Mouse (Mus musculus) telencephalon, adult 2 months (tissue): Measurements from ENCODE around the gene Klk1.
"Not testable (repeated sequence)": the region's sequence is repeated elsewhere in the genome, so short reads cannot be mapped to it uniquely, and the experiment has no call there.

Experiments
- DNase-seq: peaks from one replicate; pipeline ENCODE4 v3.0.0-alpha.2; 2011; ENCODE audit warnings: low read depth, low spot score

Gene Klk1

GRCm38 (mm10) chr7:44225076-44225475 is at the start of gene Klk1:
Klk1 (plus strand) TSS chr7:44225360.
- DNase-seq: no peak

- no peak for DNase-seq
These were observed 45.7 kb upstream of the Klk1 start for GRCm38 (mm10) chr7:44179299-44180045.

- DNase-seq: not testable (repeated sequence)
These were observed 38.6 kb upstream of the Klk1 start for GRCm38 (mm10) chr7:44186516-44186915.

GRCm38 (mm10) chr7:44187936-44188335 is 37.2 kb upstream of the Klk1 start, which contains the start of gene Klk1b24:
Klk1b24 (plus strand) TSS chr7:44188236.
- DNase-seq: not testable (repeated sequence)

- not testable (repeated sequence) for DNase-seq
These were observed 31.7 kb upstream of the Klk1 start for GRCm38 (mm10) chr7:44193466-44193865.

- DNase-seq: no peak
These were observed 27.3 kb upstream of the Klk1 start, which contains the start of gene Klk1b3 for GRCm38 (mm10) chr7:44197891-44198290. Klk1b3 (plus strand) TSS chr7:44198191.

GRCm38 (mm10) chr7:44207135-44207534 is 18.0 kb upstream of the Klk1 start, which contains the start of gene Klk1b4:
Klk1b4 (plus strand) TSS chr7:44207435.
- not testable (repeated sequence) for DNase-seq

GRCm38 (mm10) chr7:44208307-44208706 is 16.9 kb upstream of the Klk1 start:
- DNase-seq: no peak

- no peak for DNase-seq
These were observed 9.5 kb upstream of the Klk1 start, which contains the start of gene Klk1b5 for GRCm38 (mm10) chr7:44215645-44216044. Klk1b5 (plus strand) TSS chr7:44215945.

- not testable (repeated sequence) for DNase-seq
These were observed 3.6 kb upstream of the Klk1 start for GRCm38 (mm10) chr7:44221601-44222000.

- DNase-seq: not testable (repeated sequence)
These were observed 2.8 kb upstream of the Klk1 start for GRCm38 (mm10) chr7:44222335-44222734.

GRCm38 (mm10) chr7:44235909-44236308 is 10.7 kb downstream of the Klk1 start, which contains the start of gene Gm36864:
Gm36864 (plus strand) TSS chr7:44236177.
- no peak for DNase-seq

GRCm38 (mm10) chr7:44239913-44240312 is 14.8 kb downstream of the Klk1 start:
- no peak for DNase-seq

GRCm38 (mm10) chr7:44240712-44241111 is 15.6 kb downstream of the Klk1 start:
- DNase-seq: no peak

GRCm38 (mm10) chr7:44241163-44241562 is 16.0 kb downstream of the Klk1 start:
- no peak for DNase-seq

- no peak for DNase-seq
These were observed 18.9 kb downstream of the Klk1 start for GRCm38 (mm10) chr7:44244080-44244479.

GRCm38 (mm10) chr7:44246055-44246983 is 21.2 kb downstream of the Klk1 start, which contains the start of the genes 1700028J19Rik and 2410002F23Rik:
1700028J19Rik (minus strand) TSS chr7:44246695.
2410002F23Rik (plus strand) TSS chr7:44246722.
- DNase-seq: peak; percentile 85

GRCm38 (mm10) chr7:44246984-44247470 is 21.9 kb downstream of the Klk1 start:
- peak; percentile 56 for DNase-seq

- DNase-seq: no peak
These were observed 22.8 kb downstream of the Klk1 start for GRCm38 (mm10) chr7:44247971-44248370.

- no peak for DNase-seq
These were observed 24.1 kb downstream of the Klk1 start for GRCm38 (mm10) chr7:44249248-44249647.

- not testable (repeated sequence) for DNase-seq
These were observed 25.6 kb downstream of the Klk1 start for GRCm38 (mm10) chr7:44250732-44251275.
